Mouse (Mus musculus) inflammation-experienced regulatory T-cells, adult 6 months (primary cell): ENCODE results near the gene Sh3rf3. TPM values are rescaled to one million over a fixed set of nuclear protein-coding genes. Genes with fewer than 3 reads are reported as not detected.

ENCODE experiments used
- ATAC-seq: one replicate; pipeline ENCODE4 v1.8.0; 2017
- polyA plus RNA-seq, 3 experiments: library from polyadenylated mRNA; unstranded; fragments of 100-300 nt; shearing (Covaris generic); gene quantifications; one replicate each; pipeline ENCODE4 v1.2.1; 2017

Sh3rf3 gene
- polyA plus RNA-seq, 3 experiments from 2014 or later: not detected

- ATAC-seq: no peak
These were observed 299.6 kb downstream of the Sh3rf3 start for GRCm38 (mm10) chr10:59112755-59113154.

GRCm38 (mm10) chr10:59113386-59113785, 300.2 kb downstream of the Sh3rf3 start:
- no peak for ATAC-seq

GRCm38 (mm10) chr10:59114535-59115291, 301.6 kb downstream of the Sh3rf3 start:
- no peak for ATAC-seq

- no peak for ATAC-seq
These were observed 302.5 kb downstream of the Sh3rf3 start for GRCm38 (mm10) chr10:59115691-59116090.

GRCm38 (mm10) chr10:59116331-59116730, 303.2 kb downstream of the Sh3rf3 start:
- ATAC-seq: no peak

- ATAC-seq: no peak
These were observed 304.4 kb downstream of the Sh3rf3 start for GRCm38 (mm10) chr10:59117555-59117954.

GRCm38 (mm10) chr10:59119001-59119400, 305.8 kb downstream of the Sh3rf3 start:
- no peak for ATAC-seq

- ATAC-seq: no peak
These were observed 306.7 kb downstream of the Sh3rf3 start for GRCm38 (mm10) chr10:59119811-59120210.

- no peak for ATAC-seq
These were observed 312.3 kb downstream of the Sh3rf3 start for GRCm38 (mm10) chr10:59125497-59125896.

- ATAC-seq: no peak
These were observed 314.5 kb downstream of the Sh3rf3 start for GRCm38 (mm10) chr10:59127637-59128036.

- ATAC-seq: no peak
These were observed 318.9 kb downstream of the Sh3rf3 start for GRCm38 (mm10) chr10:59131926-59132628.

GRCm38 (mm10) chr10:59133478-59134009, 320.4 kb downstream of the Sh3rf3 start:
- ATAC-seq: no peak

GRCm38 (mm10) chr10:59149956-59150383, 336.8 kb downstream of the Sh3rf3 start:
- no peak for ATAC-seq

GRCm38 (mm10) chr10:59150938-59151657, 337.9 kb downstream of the Sh3rf3 start:
- ATAC-seq: no peak

GRCm38 (mm10) chr10:59152544-59153081, 339.5 kb downstream of the Sh3rf3 start:
- no peak for ATAC-seq

- ATAC-seq: no peak
These were observed 345.5 kb downstream of the Sh3rf3 start for GRCm38 (mm10) chr10:59158627-59159026.

GRCm38 (mm10) chr10:59162185-59162897, 349.2 kb downstream of the Sh3rf3 start:
- no peak for ATAC-seq

GRCm38 (mm10) chr10:59166104-59166944, 353.2 kb downstream of the Sh3rf3 start:
- ATAC-seq: no peak

GRCm38 (mm10) chr10:59171042-59171441, 357.9 kb downstream of the Sh3rf3 start:
- no peak for ATAC-seq

- no peak for ATAC-seq
These were observed 359.4 kb downstream of the Sh3rf3 start for GRCm38 (mm10) chr10:59172539-59172938.

GRCm38 (mm10) chr10:59179620-59180019, 366.5 kb downstream of the Sh3rf3 start:
- no peak for ATAC-seq
